Mouse (Mus musculus) embryo, embryonic 10 days (tissue): ENCODE measurements at regions not wholly inside any gene's neighbourhood (a gene's known extent, or its start where the extent isn't known, plus 50 kb on each side); places are given as distances from the start of the nearest gene placed in this dataset.

ENCODE experiments used
- DNase-seq: peaks from one replicate; pipeline ENCODE4 v3.0.0-alpha.2; 2015; ENCODE audit warnings: low spot score

GRCm38 (mm10) chr2:159652243-159652642, 681.7 kb downstream of the Gm826 start:
- no peak for DNase-seq

- peak; percentile 12 for DNase-seq
Observed at GRCm38 (mm10) chr2:159676845-159677244, 657.1 kb downstream of the Gm826 start.

- DNase-seq: no peak
Observed at GRCm38 (mm10) chr2:159680641-159681040, 653.3 kb downstream of the Gm826 start.

- no peak for DNase-seq
Observed at GRCm38 (mm10) chr2:159703100-159703499, 630.9 kb downstream of the Gm826 start.

GRCm38 (mm10) chr2:159708141-159708540, 625.8 kb downstream of the Gm826 start:
- no peak for DNase-seq

- DNase-seq: no peak
Observed at GRCm38 (mm10) chr2:159714633-159715032, 619.3 kb downstream of the Gm826 start.

GRCm38 (mm10) chr2:159718738-159719137, 615.2 kb downstream of the Gm826 start:
- no peak for DNase-seq

GRCm38 (mm10) chr2:159725158-159726076, 608.5 kb downstream of the Gm826 start:
- DNase-seq: peak; percentile 55

- no peak for DNase-seq
Observed at GRCm38 (mm10) chr2:159729301-159729700, 604.7 kb downstream of the Gm826 start.

- DNase-seq: no peak
Observed at GRCm38 (mm10) chr2:159730221-159730620, 603.7 kb downstream of the Gm826 start.

GRCm38 (mm10) chr2:159731305-159731704, 602.7 kb downstream of the Gm826 start:
- no peak for DNase-seq

GRCm38 (mm10) chr2:159732413-159732812, 601.5 kb downstream of the Gm826 start:
- peak; percentile 24 for DNase-seq

GRCm38 (mm10) chr2:159734576-159734975, 599.4 kb downstream of the Gm826 start:
- DNase-seq: no peak

- DNase-seq: peak; percentile 57
Observed at GRCm38 (mm10) chr2:159755541-159756011, 578.4 kb downstream of the Gm826 start.

GRCm38 (mm10) chr2:159760806-159761205, 573.2 kb downstream of the Gm826 start:
- no peak for DNase-seq

- DNase-seq: no peak
Observed at GRCm38 (mm10) chr2:159763115-159763514, 570.8 kb downstream of the Gm826 start.
